Mouse (Mus musculus) gastrocnemius, postnatal 36 days (tissue): ENCODE measurements around the gene Olfr1360. TPM values are rescaled to one million over a fixed set of nuclear protein-coding genes. Genes with fewer than 3 reads are reported as not detected.
"Not testable (repeated sequence)": the region's sequence is repeated elsewhere in the genome, so short reads cannot be mapped to it uniquely, and the experiment has no call there.

Source experiments
- DNase-seq, 2 experiments: peaks; one replicate each; pipeline ENCODE4 v3.0.0; 2022
- intact Hi-C: fragments of 180-260 bp; cut with DNase I; formaldehyde crosslinking; loops from one replicate; pipeline ENCODE4 v1.15.1; 2025
- long read RNA-seq, 2 experiments: library from polyadenylated mRNA; stranded (forward); transcript quantifications; one replicate each; pipeline ENCODE4 v2.0.0; 2021
- total RNA-seq, 2 experiments: library from RNA; stranded (reverse); gene quantifications; 2 replicates each; pipeline ENCODE4 v1.2.3; 2021

The Olfr1360 gene
- not detected for total RNA-seq
- long read RNA-seq, experiment 1 = 0 reads
- long read RNA-seq, experiment 2 = 0 reads

- no peak for DNase-seq
- intact Hi-C loops = no loop called here
Observed at GRCm38 (mm10) chr13:21677305-21677704, at the start of gene Olfr1360. TSS of gene Olfr1360 (minus strand) at chr13:21677405.

GRCm38 (mm10) chr13:21722993-21723836 is 46.0 kb upstream of the Olfr1360 start:
- DNase-seq = no peak

GRCm38 (mm10) chr13:21722373-21722925 is 45.2 kb upstream of the Olfr1360 start:
- DNase-seq = no peak
- intact Hi-C loops = no loop called here

More at GRCm38 (mm10) chr13:21722993-21723836, 46.0 kb upstream of the Olfr1360 start:
- intact Hi-C loops = no loop called here

GRCm38 (mm10) chr13:21721757-21722372 is 44.7 kb upstream of the Olfr1360 start, which contains the start of gene Hist1h2bm:
TSS of gene Hist1h2bm (plus strand) at chr13:21722044.
- intact Hi-C loops = not testable (repeated sequence)
- peak in 1 of 2 experiments; percentile 40 for DNase-seq

- DNase-seq, intact Hi-C loops: not testable (repeated sequence)
Observed at GRCm38 (mm10) chr13:21721107-21721756, 44.0 kb upstream of the Olfr1360 start.

- intact Hi-C loops = loop anchor here (10.0 kb wide), 4 partner anchors 66 to 1866 kb away; partner anchors contain the start of genes Abt1, Hist1h1b, Hist1h2an and Hist1h2bp
- DNase-seq = no peak
Observed at GRCm38 (mm10) chr13:21718381-21719080, 41.3 kb upstream of the Olfr1360 start.

- intact Hi-C loops = loop anchor here (10.0 kb wide), 4 partner anchors 67 to 1867 kb away; partner anchors contain the start of genes Abt1, Hist1h1b, Hist1h2an and Hist1h2bp
- peak; percentile 37 to 41 for DNase-seq
Observed at GRCm38 (mm10) chr13:21717397-21718357, 40.5 kb upstream of the Olfr1360 start, which contains the start of gene Hist1h3h. TSS of gene Hist1h3h (plus strand) at chr13:21717659.

GRCm38 (mm10) chr13:21716540-21717391 is 39.6 kb upstream of the Olfr1360 start:
- intact Hi-C loops = loop anchor here (10.0 kb wide), 4 partner anchors 68 to 1868 kb away; partner anchors contain the start of genes Abt1, Hist1h1b, Hist1h2an and Hist1h2bp

GRCm38 (mm10) chr13:21715864-21716539 is 38.8 kb upstream of the Olfr1360 start, which contains the start of the genes Hist1h2bl and Hist1h2ai:
TSS of gene Hist1h2bl (minus strand) at chr13:21716143.
TSS of gene Hist1h2ai (plus strand) at chr13:21716422.
- DNase-seq = peak; percentile 44 to 45
- intact Hi-C loops = loop anchor here (10.0 kb wide), 4 partner anchors 69 to 1869 kb away; partner anchors contain the start of genes Abt1, Hist1h1b, Hist1h2an and Hist1h2bp

More at GRCm38 (mm10) chr13:21716540-21717391, 39.6 kb upstream of the Olfr1360 start:
- not testable (repeated sequence) for DNase-seq

GRCm38 (mm10) chr13:21715131-21715863 is 38.1 kb upstream of the Olfr1360 start:
- intact Hi-C loops = loop anchor here (10.0 kb wide), 4 partner anchors 70 to 1870 kb away; partner anchors contain the start of genes Abt1, Hist1h1b, Hist1h2an and Hist1h2bp
- no peak for DNase-seq

GRCm38 (mm10) chr13:21714725-21715124 is 37.5 kb upstream of the Olfr1360 start:
- intact Hi-C loops = loop anchor here (5.0 to 10.0 kb wide), 6 partner anchors 70 to 1870 kb away; partner anchors contain the start of genes Abt1, Hist1h1b, Hist1h2an and Hist1h2bp
- DNase-seq = peak in 1 of 2 experiments; percentile 21

GRCm38 (mm10) chr13:21711698-21712097 is 34.5 kb upstream of the Olfr1360 start:
- intact Hi-C loops = loop anchor here (5.0 to 10.0 kb wide), 6 partner anchors 73 to 1873 kb away; partner anchors contain the start of genes Abt1, Hist1h1b, Hist1h2an and Hist1h2bp
- no peak for DNase-seq

- peak; percentile 54 to 58 for DNase-seq
- intact Hi-C loops = loop anchor here (5.0 to 10.0 kb wide), 6 partner anchors 74 to 1874 kb away; partner anchors contain the start of genes Abt1, Hist1h1b, Hist1h2an and Hist1h2bp
Observed at GRCm38 (mm10) chr13:21710821-21711525, 33.8 kb upstream of the Olfr1360 start.

- DNase-seq = peak; percentile 78 to 82
- intact Hi-C loops = loop anchor here (5.0 to 10.0 kb wide), 6 partner anchors 75 to 1875 kb away; partner anchors contain the start of genes Abt1, Hist1h1b, Hist1h2an and Hist1h2bp
Observed at GRCm38 (mm10) chr13:21710031-21710711, 33.0 kb upstream of the Olfr1360 start.
